Mouse (Mus musculus): ENCODE results near the gene Sarm1.
A peak's percentile ranks its signal among the peaks of the same experiment; 100 is the strongest.

Gene Sarm1

DNA sequence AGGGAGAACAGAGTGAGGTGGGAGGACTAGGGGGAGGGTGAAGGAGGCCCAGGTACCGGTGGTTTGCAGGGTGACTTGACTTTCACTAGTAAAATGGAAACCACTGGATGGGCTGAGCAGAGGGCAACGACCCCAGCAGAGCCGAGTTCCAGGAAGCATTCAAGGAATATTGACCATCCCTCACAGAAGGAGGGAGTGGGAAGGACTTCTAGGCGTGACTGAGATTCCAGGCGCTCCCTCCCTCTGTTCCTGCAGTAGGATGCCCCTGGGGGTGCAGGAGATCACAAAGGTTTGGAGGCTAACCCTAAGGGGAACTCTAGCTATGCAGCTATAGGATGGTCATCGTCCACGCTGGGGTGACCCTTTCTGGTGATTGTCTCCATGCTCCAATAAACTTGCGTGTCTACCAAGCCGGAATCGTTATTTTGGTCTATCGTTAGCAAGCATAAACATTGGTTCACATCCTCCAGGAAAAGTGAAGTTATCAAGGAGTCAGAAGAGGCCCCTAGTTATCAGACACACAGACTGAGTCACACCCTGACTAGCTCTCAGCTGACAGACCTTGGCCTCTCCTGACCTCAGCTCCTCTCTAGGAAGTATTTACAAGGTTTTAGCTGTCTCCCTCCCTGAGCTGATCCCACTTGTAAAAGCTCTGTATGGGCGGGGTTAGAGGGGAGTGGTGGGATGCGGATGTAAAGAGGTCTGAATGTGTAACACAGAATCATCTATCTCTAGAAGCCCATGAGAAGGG, 34.1 kb downstream of the Sarm1 start:
- no peak for DNase-seq

DNA sequence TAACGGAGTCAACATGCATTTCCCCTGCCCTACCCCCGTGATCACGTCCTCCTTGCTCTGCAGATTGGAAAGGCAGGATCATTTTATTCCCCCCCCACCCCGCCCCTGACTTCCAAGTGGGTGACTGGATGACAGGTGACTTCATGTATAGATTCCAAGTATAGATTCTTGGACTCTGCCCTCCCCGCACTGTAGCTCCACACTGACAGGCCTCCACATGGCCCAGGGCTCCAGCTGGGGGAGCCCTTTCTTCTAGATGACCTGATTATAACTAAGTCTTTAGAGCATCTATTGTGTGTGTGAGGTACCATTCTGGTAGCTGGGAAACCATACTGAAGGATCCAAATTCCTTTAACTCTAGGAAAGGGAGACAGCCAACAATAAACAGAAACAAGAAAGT, 34.9 kb downstream of the Sarm1 start:
- no peak for DNase-seq

DNA sequence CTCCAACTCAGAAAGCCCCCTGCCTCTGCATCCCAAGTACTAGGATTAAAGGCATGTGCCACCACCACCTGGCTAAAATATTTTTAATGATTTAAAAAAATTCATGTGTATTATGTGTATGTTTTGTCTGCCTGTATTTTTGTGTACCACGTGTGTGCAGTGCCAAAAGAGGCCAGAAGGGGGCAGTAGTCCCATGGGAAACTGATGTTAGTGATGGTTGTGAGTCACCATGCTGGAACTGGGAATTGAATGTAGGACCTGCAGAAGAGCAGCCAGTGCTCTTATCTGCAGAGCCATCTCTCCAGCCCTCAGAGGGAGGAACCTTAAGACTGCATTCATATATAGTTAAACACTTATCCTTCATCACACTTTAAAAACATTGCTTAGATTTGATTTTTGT, 35.7 kb downstream of the Sarm1 start:
- DNase-seq: no peak

DNA sequence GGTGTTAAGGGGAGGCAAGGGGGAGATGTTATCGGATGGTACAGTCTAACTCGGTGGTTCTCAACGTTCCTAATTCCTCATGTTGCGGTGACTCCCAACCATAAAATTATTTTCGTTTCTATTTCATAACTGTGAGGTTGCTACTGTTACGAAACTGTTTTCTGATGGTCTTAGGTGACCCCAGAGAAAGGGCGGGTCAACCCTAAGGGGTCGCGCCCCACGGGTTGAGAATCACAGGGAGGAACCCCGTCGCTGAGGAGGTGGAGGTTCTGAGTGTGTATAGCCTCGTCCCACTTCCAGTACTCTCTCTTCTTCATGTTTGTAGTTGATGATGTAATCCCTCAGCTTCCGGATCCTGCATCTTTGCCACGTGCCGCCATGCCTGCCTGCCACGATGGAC, 38.8 kb downstream of the Sarm1 start:
- DNase-seq: no peak

DNA sequence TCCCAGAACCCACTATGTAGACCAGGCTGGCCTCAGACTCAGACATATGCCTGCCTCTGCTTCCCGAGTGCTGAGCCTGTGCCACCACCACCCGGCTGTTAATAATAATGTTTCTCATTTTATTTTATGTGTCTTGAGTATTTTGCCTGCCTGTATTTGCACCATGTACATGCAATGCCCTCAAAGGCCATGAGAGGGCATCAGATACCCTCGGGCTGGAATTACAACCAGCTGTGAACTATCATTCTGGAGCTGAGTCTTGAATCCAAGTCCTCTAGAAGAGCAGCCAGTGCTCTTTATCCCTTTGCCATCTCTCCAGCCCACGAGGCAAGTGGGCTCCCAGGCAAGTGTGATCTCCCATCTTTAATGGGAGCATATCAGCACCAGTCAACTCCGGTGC, 42.2 kb downstream of the Sarm1 start:
- DNase-seq: peak in 1 of 2 experiments; percentile 46

DNA sequence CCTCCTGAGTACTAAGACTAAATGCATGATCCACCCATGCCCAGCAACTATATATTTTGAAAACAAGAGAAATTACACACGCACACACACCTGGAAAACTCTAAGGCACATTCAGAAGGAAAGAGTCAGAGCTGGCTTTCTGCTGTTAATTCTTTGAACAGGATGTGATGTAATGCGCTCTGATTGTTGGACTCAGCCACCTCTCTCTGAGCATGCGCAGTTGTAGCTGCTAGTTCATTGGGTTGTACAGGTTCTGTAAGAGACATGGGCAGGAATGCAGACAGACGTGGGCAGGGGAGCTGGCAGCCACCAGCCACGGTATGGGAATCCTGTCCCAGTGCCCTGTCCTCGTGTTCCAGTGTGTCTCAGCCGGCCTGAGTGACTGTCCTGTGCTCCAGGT, 43.3 kb downstream of the Sarm1 start:
- no peak for DNase-seq

DNA sequence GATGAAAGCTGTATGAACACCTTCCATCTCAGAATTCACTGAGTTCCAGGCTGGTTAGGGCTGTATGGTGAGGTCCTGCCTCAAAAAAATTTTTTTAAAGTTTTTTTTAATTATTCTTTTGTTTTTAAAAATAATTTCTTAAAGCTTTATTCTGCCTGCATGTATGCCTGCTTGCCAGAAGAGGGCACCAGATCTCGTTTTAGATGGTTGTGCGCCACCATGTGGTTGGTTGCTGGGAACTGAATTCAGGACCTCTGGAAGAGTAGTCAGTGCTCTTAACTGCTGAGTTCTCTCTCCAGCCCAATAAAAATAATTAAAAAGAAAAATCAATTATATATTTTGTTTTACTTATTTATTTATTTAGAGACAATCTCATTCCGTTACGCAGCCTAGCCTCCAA, 43.9 kb downstream of the Sarm1 start:
- DNase-seq: peak; percentile 46 to 75

DNA sequence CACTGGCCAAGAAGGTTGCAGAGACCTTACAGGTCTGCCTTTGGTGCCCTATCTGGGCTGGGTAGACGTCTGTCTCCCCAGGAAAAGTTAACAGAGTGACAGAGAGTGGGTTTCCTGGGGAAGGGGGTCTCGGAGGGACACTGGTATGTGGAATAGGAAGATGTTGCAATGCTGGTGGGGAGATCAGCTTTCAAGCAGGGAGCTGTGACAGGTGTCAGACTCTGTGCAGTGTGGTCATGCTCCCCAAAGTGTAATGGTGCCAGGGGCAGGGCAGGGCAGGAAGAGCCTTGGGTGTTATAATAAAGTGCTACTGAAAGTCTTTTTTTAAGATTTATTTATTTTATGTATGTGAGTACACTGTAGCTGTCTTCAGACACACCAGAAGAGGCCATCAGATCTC, 47.2 kb downstream of the Sarm1 start:
- DNase-seq: no peak

DNA sequence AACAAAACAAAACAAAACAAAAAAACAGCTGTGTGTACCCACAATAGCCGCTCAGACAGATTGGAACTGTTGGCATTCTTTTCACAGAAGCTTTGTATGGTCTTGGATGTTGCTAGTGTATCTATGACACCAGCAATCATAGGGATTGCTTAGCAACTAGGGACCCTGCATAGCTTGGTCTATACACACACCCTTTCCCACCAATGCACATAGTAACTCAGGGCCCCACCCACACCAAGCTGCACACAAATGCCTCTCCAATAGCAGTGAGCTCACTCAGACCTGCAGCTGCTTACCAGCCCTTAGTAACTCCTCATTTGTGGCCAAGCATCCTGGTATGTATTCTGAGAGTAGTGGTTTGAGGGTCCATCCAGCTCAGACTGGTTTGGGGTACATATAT, 49.3 kb downstream of the Sarm1 start:
- no peak for DNase-seq

DNA sequence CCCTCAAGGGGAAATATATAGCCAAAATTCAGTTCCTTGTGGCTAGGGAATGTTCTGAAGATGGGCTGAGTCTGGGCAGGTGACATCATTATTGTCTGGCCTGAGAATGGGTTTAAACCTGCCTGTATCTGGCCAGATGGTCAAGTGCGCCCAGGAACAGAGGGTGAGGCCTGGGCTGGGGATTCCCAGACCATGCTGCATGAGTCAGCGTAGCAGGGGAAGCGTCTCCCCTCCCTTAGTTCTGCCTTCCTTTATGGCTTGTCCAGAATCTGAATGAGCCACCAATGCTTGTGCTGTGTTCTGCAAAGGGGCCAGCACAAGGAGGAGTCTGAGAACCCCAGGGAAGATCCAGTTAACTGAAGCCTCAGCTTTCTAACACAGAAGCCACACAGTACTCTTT, 50.4 kb downstream of the Sarm1 start:
- DNase-seq: no peak

DNA sequence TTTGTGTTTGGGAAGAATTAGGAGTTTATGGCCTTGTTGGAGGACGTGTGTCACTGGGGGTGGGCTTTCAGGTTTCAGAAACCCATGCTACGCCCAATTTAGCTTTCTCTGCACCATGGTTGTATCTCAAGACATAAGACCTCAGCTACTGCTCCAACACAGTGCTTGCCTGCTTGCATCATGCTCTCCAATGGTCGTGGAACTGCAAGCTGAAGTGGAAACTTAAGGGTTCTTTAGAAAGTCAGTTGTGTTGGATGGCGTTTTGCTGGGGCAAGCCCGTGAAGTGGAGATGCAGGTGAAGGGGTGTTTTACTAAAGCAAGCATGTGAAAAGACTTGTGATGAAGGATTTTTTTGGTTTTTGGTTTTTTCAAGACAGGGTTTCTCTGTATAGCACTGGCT, 54.4 kb downstream of the Sarm1 start:
- DNase-seq: no peak

DNA sequence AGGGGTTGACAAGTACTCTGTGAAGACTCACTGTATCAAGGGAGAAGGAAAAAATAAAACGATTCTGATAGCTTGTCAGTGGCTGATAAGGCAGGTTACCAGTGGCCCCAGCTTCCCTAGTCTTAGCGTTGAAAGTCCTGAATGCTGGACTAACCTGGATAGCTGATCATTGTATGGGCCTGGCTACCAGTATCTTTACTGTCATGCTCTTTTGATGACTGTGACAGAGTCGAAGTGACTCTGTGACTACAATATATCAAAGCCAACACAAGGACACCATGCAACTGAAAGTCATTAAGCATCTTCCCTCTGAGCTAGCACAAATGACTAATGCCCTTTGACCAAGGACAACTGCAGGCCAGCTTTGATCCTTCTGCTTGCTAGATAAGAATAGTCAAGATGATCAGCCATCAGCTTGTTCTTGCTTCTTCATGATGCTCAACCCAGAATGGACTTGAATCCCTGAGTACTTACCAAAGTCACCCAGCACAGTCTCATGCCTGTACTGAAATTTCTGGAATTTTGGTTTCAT, 59.1 kb downstream of the Sarm1 start:
- DNase-seq: no peak

DNA sequence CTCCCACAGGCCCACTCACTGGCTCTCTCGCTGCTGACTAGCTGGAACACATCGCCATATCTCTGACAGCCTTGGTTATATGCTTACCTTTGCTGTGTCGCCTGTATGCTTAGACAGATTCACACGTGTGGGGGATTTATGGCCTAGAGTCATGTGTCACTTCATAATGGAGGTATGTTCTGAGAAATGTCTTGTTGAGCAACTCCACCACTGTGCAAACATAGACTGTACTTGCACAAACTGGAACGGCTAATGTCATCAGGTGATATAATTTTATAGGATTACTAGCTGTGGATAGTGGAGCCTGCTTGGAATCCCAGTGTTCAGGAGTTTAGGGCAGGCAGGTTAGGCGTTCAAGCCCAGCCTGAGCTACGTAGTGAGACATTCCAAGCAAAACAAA, 60.4 kb downstream of the Sarm1 start:
- no peak for DNase-seq

DNA sequence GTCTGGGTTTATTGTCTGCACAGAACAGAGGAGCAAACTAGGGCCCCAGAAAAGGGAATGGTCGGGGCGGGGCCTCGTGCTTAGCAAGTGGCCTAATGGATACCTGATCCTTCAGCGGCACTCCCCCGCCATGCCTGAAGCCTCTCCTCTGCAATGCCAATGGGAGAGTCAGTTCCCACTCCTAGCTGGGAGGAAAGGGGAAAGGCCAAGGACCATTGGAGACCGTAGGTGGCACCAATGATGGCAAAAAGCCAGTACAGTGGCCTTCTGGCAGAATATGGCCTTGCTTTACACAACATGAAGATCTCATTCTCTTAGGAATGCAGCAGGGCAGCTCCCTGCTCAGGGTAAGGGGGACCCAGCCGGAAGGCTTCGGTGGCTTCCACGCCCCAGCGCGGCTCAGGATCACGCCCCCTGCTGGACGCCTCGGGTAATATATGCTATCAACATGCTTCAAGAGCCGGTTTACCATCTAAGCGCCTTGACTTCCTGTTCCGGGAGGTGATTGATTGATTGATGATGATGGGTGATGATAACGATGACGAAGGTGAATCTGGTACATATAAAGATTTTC, 61.7 kb downstream of the Sarm1 start:
- DNase-seq: peak in 1 of 2 experiments; percentile 25

DNA sequence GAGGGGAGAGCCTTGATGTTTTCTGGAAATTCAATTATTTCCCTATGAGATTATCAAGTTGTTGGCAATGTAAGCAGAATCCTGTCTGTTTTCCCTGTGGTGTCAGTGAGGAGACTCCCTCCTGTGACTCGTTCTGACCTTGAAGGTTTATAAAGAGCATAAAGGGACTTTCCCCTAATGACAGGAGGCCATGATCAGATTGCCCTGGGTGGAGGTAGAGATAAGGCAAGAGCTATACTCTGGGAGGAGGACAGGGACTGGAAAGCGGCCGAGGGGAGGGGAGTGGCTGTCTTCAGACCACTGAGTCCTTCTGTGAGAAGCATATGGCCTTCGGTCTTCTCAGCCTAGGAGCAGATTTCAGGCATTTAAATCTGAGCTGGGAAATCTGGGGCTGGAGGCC, 63.5 kb downstream of the Sarm1 start:
- DNase-seq: no peak

DNA sequence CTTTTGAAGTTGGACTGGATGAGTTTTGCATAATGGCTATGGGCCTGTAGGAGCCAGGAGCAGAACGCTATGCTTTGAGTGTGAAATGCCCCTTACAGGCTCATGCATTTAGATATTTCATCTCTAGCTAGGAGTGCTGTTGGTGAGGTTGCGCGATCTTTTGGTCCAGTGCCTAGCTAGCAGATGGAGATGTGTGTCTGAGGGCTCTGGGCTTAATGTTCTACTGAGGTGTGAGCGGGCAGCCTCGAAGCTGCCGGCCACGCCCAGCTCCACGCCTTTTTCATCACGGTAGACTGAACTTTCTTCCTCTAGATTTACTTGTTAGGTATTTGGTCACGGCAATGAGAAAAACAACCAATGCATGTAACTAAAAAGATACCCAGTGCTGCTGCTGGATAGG, 66.4 kb downstream of the Sarm1 start:
- peak; percentile 27 to 57 for DNase-seq

DNA sequence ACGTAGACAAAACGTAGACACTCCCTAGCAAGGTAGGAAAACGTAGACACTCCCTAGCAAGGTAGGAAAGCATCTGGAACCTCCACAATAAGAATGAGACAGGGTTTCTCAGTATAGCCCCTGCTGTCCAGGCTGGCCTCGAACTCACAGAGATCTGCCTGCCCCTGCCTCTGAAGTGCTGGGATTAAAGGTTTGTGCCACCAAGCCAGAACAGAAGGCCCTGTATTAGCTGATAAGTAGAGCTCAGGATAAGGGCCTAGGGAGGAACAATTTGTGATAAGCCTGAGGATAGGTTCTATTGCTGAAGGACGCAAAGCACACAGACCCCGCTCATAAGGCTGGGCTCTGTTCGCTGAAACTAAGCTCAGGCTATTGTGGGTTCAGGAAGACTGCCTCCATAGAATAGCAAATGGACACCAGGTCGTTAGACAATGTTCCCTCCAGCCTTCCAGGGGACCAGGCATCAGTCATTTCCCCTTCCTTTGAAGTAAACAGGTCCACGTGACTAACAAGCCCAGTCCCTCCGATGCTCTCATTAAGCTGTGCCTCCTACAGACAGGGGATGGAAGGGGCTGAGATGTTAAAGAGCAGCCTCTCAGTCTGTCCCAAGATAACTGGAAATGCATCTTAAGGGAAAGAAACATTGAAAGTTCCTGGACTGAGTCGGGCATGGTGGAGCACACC, 67.2 kb downstream of the Sarm1 start:
- no peak for DNase-seq

DNA sequence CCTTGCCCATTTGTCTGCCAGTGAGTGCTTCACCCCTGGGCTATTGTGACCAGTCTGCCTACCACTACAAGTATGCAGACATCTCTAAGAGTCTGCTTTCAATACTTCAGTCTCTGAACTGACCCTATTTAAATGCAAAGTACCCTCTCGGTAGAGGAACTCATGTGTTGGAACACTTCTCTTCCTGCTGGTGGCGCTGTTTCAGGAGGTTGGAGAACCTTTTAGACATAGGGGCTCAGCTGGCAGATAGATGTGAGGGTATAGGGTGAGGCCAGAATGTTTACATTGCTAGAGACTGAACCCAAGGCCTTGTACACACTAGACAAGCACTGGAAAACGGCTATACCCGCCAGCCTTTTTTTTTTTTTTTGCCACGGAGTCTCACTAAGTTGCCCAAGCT, 69.2 kb downstream of the Sarm1 start:
- DNase-seq: no peak

DNA sequence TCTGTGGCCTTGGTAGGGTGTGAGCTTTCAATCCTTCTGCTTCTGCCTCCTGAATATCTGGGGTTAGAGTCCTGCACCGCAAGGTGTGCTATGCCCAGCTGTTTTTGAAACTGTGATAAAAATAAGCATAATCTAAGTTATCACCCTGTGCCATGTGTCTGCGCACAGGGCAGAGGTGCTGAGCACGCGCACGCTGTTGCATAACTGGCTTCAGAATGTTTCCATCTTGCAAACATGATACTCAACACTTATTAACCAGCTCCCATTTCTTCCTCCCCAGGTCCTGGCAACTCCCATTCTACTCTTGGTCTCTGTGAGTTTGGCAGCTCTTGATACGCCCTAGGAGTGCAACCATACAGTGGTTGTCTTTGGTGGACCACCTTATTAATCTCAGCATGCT, 69.9 kb downstream of the Sarm1 start:
- DNase-seq: no peak

DNA sequence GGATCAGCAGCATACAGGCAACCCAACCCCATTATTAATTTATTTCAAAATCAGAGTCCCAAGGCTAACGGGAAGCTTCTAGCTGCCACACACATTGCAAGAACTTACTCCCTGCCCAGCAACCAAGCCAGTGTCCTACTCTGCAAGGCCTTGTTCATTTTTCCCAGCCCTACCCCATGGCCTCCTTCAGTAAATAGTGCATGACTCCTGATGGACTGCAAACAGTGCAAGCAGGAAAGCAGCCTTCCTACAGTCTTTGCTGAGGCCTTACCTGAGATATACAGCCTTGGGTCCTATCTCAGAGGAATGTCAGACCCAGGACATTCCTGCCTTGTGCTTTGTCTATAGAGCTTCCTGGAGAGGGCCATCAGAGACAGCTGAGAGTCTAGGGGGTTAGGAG, 72.0 kb downstream of the Sarm1 start:
- DNase-seq: no peak

DNA sequence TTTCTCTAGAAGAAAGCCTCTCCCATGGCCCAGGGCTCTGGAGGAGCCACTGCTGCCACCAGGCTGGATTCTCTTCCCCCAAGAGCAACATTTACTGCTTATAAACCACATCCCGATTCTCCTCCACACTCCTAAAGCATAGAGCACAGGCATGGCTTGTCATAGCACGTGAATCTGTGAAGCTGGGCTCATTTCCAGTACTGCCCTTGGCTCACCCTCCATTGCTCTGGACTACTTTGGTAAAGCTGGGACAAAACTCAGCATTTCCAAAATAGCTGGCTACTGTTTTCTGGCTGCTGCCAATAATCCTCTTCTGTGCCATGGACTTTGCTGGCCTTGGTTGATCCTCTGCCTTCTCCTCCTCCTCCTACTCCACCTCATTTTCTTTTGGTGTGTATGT, 73.2 kb downstream of the Sarm1 start:
- DNase-seq: peak in 1 of 2 experiments; percentile 21
